Mouse (Mus musculus) hindbrain, embryonic 15.5 days (tissue): ENCODE results near the gene Rnf130. TPM values are rescaled to one million over a fixed set of nuclear protein-coding genes. Genes with fewer than 3 reads are reported as not detected.

ENCODE experiments used
- ATAC-seq: fragments of 200-750 bp; cut with Nextera tagmentation; 2 replicates; pipeline ENCODE4 v1.8.0; 2017; ENCODE audit warnings: low read depth, moderate number of reproducible peaks, moderate TSS enrichment; ENCODE audit not compliant: low FRiP score
- H3K27ac ChIP-seq: fragments of 300-500 bp; sonication (generic); replicated peaks from 2 replicates; pipeline ENCODE4 v1.5.1; 2015; ENCODE audit warnings: mild to moderate bottlenecking, inconsistent platforms
- H3K27me3 ChIP-seq: fragments of 300-500 bp; sonication (generic); 2 replicates; pipeline ENCODE4 v1.6.1; 2015; ENCODE audit warnings: control low read depth, inconsistent platforms
- H3K36me3 ChIP-seq: fragments of 300-500 bp; sonication (generic); 2 replicates; pipeline ENCODE4 v1.6.1; 2015; ENCODE audit warnings: control low read depth, inconsistent platforms
- H3K4me1 ChIP-seq: fragments of 300-500 bp; sonication (generic); replicated peaks from 2 replicates; pipeline ENCODE4 v1.6.1; 2015; ENCODE audit warnings: control low read depth, inconsistent platforms
- H3K4me2 ChIP-seq: fragments of 300-500 bp; sonication (generic); 2 replicates; pipeline ENCODE4 v1.6.1; 2015; ENCODE audit warnings: moderate library complexity, mild to moderate bottlenecking, inconsistent platforms
- H3K4me3 ChIP-seq: fragments of 300-500 bp; sonication (generic); 2 replicates; pipeline ENCODE4 v1.5.1; 2015; ENCODE audit warnings: mild to moderate bottlenecking, inconsistent platforms
- H3K9ac ChIP-seq: fragments of 300-500 bp; sonication (generic); 2 replicates; pipeline ENCODE4 v1.6.1; 2015; ENCODE audit warnings: inconsistent platforms
- H3K9me3 ChIP-seq: fragments of 300-500 bp; sonication (generic); 2 replicates; pipeline ENCODE4 v1.6.1; 2016; ENCODE audit warnings: control low read depth, inconsistent platforms
- WGBS: fragments of 180-500 bp; shearing (Covaris S2); methylation state at CpG from one replicate; pipeline ENCODE4 v1.1.7; 2015; 5-methylcytosine and 5-hydroxymethylcytosine counted together
- polyA plus RNA-seq: library from polyadenylated mRNA; unstranded; fragments of >200 nt; fragmentation: Nextera tagmentation; extraction: Ambion mirVana; gene quantifications from 2 replicates; pipeline ENCODE4 v1.2.1, GENCODE M21; 2015

Gene Rnf130
- polyA plus RNA-seq, 1 experiment from 2014 or later, result 64.6 TPM

DNA sequence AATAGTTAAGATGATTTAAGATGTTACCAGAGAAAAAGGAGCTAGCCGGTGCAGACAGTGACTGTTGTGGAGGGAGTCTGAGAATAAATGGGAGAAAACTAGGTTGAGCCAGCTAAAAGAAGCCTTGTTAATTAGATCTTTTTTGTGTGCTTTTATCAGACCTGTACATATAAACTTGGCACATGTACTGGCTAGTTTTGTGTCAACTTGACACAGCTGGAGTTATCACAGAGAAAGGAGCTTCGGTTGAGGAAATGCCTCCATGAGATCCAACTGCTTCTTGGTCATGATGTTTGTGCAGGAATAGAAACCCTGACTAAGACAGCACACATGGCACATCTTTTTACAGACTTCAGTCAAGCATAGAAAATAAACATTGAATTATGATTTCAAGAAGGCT, 32.6 kb downstream of the Rnf130 start:
- H3K27me3 ChIP-seq, result no peaks in the 10 kb centered on the region
- ATAC-seq, result no peak
- H3K4me3 ChIP-seq, result no peak overlapping the region
- peaks cover 5% of the 10 kb centered on the region; the same call in 1 of the 2 replicates for H3K4me1 ChIP-seq
- H3K9me3 ChIP-seq, result no peaks in the 10 kb centered on the region
- no peak overlapping the region for H3K27ac ChIP-seq
- H3K36me3 ChIP-seq, result peaks cover 19% of the 10 kb centered on the region
- H3K9ac ChIP-seq, result no peak overlapping the region
- H3K4me2 ChIP-seq, result no peak overlapping the region
- WGBS, result 62% methylated on average over 2 of the region's 2 CpGs

DNA sequence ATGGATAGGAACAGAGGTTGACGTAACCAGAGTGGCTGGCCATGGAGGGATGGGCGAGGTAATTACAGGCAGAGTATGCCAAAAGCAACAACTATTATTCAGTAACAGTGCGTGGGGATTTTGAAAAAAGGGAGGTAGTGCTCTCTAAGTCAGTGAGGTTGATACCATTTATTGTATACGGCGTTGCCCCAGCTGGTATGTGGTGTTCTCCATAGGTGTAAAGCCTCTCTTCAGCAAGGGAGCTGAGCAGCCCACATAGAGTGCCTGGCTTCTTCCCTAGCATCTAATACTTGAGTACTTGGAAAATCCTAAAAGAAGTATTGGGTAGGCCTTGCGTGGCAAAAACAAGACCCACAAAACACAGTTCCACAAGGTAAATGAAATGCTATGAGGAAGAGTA, 33.1 kb downstream of the Rnf130 start:
- peaks cover 5% of the 10 kb centered on the region; the same call in 1 of the 2 replicates for H3K4me1 ChIP-seq
- no peak overlapping the region for H3K27ac ChIP-seq
- H3K9me3 ChIP-seq, result no peaks in the 10 kb centered on the region
- peaks cover 15% of the 10 kb centered on the region for H3K36me3 ChIP-seq
- no peak for ATAC-seq
- no peaks in the 10 kb centered on the region for H3K27me3 ChIP-seq
- H3K9ac ChIP-seq, result no peak overlapping the region
- H3K4me2 ChIP-seq, result no peak overlapping the region
- WGBS, result 93% methylated on average over 6 of the region's 6 CpGs
- H3K4me3 ChIP-seq, result no peak overlapping the region

DNA sequence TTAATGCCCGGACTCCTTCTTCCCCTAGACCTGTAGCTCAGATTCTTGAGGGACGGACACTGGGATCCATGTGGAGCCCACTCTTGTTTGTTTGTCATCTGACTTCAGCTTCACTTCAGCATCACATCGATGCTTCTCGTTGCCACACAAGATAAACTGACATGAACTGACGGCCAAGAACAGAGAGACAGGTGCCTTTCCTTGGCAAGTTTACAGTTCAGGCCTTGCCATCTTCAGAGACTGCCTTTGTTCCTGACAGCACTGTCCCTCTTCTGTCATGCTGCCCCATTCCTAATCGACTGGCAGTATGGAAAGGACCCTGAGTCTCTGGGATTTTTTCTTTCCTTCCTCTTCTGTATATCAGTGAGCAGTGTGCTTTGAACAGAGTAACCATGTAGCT, 33.9 kb downstream of the Rnf130 start:
- no peak for ATAC-seq
- H3K36me3 ChIP-seq, result peaks cover 10% of the 10 kb centered on the region
- no peaks in the 10 kb centered on the region for H3K9me3 ChIP-seq
- no peak overlapping the region for H3K27ac ChIP-seq
- no peak overlapping the region for H3K9ac ChIP-seq
- 85% methylated on average over 6 of the region's 6 CpGs for WGBS
- no peak overlapping the region for H3K4me3 ChIP-seq
- peaks cover 5% of the 10 kb centered on the region; the same call in 1 of the 2 replicates for H3K4me1 ChIP-seq
- H3K27me3 ChIP-seq, result no peaks in the 10 kb centered on the region
- H3K4me2 ChIP-seq, result no peak overlapping the region

DNA sequence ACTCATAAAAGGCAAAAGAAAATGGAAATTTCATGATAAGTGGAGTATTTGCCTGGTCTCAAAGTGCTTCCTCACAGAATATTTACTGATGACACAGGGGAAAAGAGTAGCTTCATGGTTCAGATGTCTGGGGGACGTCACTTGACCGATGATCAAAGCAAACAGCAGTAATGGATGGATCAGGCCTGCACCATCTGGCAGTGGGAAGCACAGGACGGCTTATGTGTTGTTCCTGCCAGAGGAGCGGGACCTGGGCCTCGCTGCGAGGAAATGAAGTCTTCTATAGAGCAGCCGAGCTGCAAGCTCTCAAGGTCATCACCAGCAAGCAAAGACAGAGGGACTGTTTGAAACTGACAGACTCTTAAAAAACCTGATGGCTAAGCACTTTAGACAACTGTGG, 37.0 kb downstream of the Rnf130 start:
- no peaks in the 10 kb centered on the region for H3K9me3 ChIP-seq
- H3K27me3 ChIP-seq, result no peaks in the 10 kb centered on the region
- no peak overlapping the region for H3K9ac ChIP-seq
- peaks cover 5% of the 10 kb centered on the region; the same call in 1 of the 2 replicates for H3K4me1 ChIP-seq
- no peak overlapping the region for H3K4me3 ChIP-seq
- no peak overlapping the region for H3K27ac ChIP-seq
- H3K4me2 ChIP-seq, result no peak overlapping the region
- ATAC-seq, result no peak
- 54% methylated on average over 7 of the region's 7 CpGs for WGBS
- 0 out of 2 replicates have a peak, but pooled peaks cover 3% of the 10 kb centered on the region for H3K36me3 ChIP-seq

DNA sequence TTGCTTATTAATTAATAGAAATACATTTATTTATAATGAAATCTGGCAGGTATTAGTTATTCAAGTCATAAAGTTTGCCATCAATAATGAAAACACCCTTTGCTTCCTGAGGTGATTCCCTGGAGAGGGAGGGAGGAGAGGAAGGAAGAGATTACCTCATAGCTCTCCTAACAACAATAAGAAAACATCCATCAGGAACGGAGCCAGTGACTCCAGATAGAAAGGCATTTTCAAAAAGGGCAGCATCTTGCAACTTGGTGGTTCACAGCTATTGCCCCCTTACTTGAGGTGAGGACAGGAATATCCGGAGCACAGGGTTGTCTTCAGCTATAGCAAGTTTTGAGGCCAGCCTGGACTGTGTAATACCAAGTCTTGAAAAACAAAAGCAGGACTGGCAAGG, 40.9 kb downstream of the Rnf130 start:
- no peaks in the 10 kb centered on the region for H3K36me3 ChIP-seq
- 64% methylated on average over 2 of the region's 2 CpGs for WGBS
- no peak overlapping the region for H3K27ac ChIP-seq
- no peak overlapping the region for H3K4me3 ChIP-seq
- no peak for ATAC-seq
- H3K4me1 ChIP-seq, result peaks cover 5% of the 10 kb centered on the region
- H3K9me3 ChIP-seq, result no peaks in the 10 kb centered on the region
- no peaks in the 10 kb centered on the region for H3K27me3 ChIP-seq
- H3K4me2 ChIP-seq, result no peak overlapping the region
- no peak overlapping the region for H3K9ac ChIP-seq

DNA sequence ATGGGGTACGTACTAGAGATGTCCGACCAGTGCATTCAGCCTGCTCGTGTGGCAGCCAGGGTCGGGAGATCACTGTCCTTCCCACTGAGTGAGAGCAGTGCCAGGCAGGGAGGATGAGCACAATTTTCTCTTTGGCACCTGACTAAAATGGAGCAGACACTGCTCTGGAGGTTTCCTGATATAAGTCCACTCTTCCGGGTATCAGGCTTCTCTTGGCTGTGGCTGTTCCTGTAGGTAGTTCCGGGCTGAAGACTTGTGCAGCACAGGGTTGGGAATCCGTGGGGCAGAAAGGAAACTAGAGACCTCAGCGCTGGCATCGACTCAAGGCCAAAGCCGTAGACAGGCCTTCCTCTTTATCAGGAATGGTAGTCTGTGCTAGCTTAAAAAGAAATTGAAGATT, 48.7 kb downstream of the Rnf130 start:
- Histone ChIP-seq H3K27ac (no peak overlapping the region), H3K4me1 (no peaks in the 10 kb centered on the region; the same call in 1 of the 2 replicates), H3K9me3 (no peaks in the 10 kb centered on the region), H3K9ac (no peak overlapping the region), H3K36me3 (0 out of 2 replicates have a peak, but pooled peaks cover 4% of the 10 kb centered on the region), H3K4me3 (no peak overlapping the region), H3K4me2 (no peak overlapping the region), H3K27me3 (no peaks in the 10 kb centered on the region)
- ATAC-seq, result no peak
- 85% methylated on average over 10 of the region's 10 CpGs for WGBS

DNA sequence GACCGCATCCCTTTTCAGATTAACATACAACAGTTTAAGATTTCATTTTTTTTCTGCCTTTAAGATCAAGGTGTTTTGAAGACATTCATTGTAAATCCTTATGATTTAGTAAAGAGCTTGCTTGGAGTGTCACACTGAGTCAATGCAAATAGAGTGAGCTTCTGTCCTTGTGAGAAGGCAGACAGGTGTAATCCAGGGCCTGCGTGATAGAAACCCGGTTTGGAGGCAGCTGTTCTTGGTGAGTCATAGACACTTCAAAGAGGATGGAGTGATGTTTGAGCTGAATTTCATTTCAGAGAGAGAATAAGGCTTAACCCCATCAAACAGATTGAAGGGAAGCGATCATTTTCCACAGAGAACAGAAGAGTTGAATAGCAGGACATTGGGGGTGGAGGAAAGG, 51.6 kb downstream of the Rnf130 start:
- Histone ChIP-seq H3K36me3 (0 out of 2 replicates have a peak, but pooled peaks cover 1% of the 10 kb centered on the region), H3K4me1 (no peaks in the 10 kb centered on the region), H3K4me3 (no peak overlapping the region), H3K9ac (no peak overlapping the region), H3K27me3 (no peaks in the 10 kb centered on the region), H3K27ac (no peak overlapping the region), H3K4me2 (no peak overlapping the region), H3K9me3 (no peaks in the 10 kb centered on the region)
- no peak for ATAC-seq
- WGBS, result 88% methylated on average over 4 of the region's 4 CpGs

DNA sequence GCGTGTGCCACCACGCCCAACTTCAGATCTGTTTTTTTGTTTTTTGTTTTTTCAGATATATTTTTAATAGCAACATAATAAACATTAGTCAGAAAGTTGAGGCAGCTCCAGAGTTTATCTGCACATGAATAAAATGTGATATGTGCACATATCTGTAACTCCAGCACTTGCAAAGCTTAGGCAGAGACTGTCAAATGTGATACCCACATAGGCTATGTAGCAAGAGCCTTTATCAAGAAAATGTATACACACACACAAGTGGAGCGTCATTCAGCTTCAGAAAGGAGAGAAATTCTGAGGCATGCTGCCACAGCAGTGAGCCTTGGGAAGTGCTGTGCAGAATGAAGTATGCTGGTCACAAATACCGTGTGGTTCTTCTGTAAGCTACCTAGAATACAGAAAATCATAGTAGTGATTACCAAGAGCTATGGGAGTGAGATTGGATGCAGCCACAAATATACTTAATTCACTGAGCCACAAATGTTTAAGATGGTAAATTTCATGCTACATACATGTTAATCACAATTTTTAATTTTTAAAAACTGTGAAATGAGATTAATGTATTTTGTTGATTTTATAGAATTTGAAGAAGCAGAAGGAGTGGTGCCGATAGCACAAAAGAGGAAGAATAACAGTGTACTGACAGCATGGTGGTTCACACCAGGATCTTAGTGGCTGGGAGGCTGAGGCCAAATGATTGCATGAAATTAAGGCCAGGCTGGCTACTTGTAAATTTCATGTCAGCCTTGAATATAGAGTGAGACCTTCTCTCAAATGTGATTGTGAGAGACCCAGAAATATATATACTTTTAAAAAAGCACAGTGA, 56.4 kb downstream of the Rnf130 start:
- Histone ChIP-seq H3K36me3 (peaks cover 9% of the 10 kb centered on the region), H3K4me1 (no peaks in the 10 kb centered on the region), H3K27me3 (no peaks in the 10 kb centered on the region), H3K9ac (no peak overlapping the region), H3K9me3 (no peaks in the 10 kb centered on the region), H3K4me2 (no peak overlapping the region), H3K27ac (no peak overlapping the region), H3K4me3 (no peak overlapping the region)
- ATAC-seq, result no peak
- 90% methylated on average over 5 of the region's 5 CpGs for WGBS

DNA sequence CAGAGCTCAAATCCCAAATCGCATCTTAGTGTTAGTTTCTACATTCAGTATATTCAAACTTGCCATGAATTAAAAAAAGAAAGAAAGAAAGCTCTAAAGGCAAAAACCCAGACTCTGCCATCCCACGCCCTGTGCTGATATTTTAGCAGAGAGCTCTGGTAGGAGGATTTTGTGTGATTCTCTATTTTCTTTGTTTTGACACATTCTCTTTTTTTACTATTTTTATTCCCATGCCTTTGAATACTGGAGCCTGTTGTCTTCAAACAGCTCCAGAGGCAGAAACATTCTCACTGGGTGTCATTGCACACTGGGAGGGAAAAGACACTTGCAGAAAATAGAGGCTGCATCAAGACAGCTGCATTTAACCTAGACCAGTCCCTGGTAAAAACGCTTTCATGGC, 61.1 kb downstream of the Rnf130 start:
- Histone ChIP-seq H3K36me3 (peaks cover 31% of the 10 kb centered on the region), H3K9ac (no peak overlapping the region), H3K27ac (no peak overlapping the region), H3K4me3 (no peak overlapping the region), H3K4me1 (peaks cover 9% of the 10 kb centered on the region), H3K27me3 (no peaks in the 10 kb centered on the region), H3K4me2 (no peak overlapping the region), H3K9me3 (no peaks in the 10 kb centered on the region)
- WGBS, result 96% methylated on average over 3 of the region's 3 CpGs
- no peak for ATAC-seq

DNA sequence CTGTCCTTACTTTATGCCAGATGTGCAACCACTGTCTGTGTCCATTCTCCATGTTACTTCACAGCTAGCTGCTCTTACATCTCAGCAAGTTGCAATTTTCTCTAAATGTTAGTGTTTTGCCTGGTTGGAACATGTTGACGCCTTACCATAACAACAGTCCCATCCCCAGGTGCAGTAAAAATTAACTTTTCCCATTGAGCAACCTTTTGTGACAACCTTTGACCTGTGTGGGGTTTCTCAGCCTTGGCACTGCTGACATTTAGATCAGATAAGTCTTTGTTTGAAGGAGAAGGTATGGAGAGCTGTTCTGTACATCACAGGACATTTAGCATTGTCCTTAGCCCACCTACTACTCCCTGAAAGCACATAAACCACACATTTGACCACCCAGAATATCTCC, 64.7 kb downstream of the Rnf130 start:
- no peaks in the 10 kb centered on the region for H3K27me3 ChIP-seq
- H3K36me3 ChIP-seq, result peaks cover 48% of the 10 kb centered on the region
- ATAC-seq, result no peak
- H3K9me3 ChIP-seq, result no peaks in the 10 kb centered on the region
- H3K4me2 ChIP-seq, result no peak overlapping the region
- H3K27ac ChIP-seq, result no peak overlapping the region
- H3K9ac ChIP-seq, result no peak overlapping the region
- no peak overlapping the region for H3K4me3 ChIP-seq
- H3K4me1 ChIP-seq, result peaks cover 20% of the 10 kb centered on the region
- 89% methylated on average over 1 of the region's 1 CpGs for WGBS

DNA sequence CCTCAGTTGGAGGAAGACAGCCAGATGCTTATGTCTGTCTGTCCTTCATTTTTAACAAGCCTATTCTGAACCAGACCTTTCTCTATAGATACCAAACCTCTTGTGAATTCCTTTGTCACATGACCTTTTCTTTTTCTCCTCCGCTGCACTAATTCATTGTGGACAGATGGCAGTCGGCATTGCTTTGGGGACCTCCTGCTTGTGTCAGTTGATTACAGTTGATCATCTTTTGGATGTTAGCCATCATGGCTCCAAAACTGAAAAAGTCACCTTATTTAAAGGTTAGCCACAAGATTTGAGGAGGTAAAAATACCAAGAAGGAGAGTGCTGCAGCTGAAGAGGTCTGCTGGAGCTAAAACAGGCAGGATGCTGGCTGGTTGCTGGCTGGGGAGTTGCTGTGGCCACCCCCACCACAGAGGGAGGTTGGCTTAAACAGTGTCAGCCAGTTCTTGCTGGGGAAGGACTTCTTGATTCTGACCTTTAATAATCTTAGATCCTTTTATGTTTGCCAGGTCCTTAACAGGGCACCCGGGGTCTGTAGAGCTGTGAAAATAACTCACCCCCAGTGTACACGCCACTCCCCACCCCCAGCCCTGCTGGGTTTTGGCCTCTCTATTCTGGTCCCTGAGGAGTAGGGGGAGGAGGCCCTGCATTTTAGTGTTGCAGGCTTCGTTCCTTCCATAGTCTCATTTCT, 66.0 kb downstream of the Rnf130 start:
- WGBS, result 36% methylated on average over 5 of the region's 5 CpGs
- peaks cover 20% of the 10 kb centered on the region for H3K4me1 ChIP-seq
- H3K36me3 ChIP-seq, result peaks cover 55% of the 10 kb centered on the region
- no peak overlapping the region for H3K4me2 ChIP-seq
- H3K9me3 ChIP-seq, result no peaks in the 10 kb centered on the region
- peak overlapping the region; percentile 54 for H3K27ac ChIP-seq
- no peak overlapping the region for H3K9ac ChIP-seq
- 0 out of 2 replicates have a peak, but pooled peaks have one; percentile 42 for ATAC-seq
- no peak overlapping the region for H3K4me3 ChIP-seq
- H3K27me3 ChIP-seq, result no peaks in the 10 kb centered on the region

DNA sequence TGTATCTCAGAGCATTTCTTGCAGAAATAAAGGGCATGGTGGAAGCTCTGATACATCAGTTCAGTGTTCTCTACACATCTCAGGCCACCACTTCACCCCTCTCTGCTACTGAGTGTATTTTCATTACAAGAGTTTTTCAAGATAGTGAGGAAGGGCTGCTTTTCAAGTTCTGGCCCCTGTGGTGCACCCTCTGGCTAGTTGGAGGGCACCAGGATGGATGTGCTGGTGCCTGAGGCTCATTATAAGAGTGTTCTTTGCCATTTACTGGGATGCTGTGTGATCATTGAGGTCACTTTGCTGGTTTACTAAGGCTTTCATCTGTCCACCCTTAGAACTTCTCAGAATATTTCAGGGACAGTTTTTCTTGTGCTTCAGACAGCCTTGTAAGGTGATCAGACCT, 66.5 kb downstream of the Rnf130 start:
- H3K9me3 ChIP-seq, result no peaks in the 10 kb centered on the region
- peaks cover 20% of the 10 kb centered on the region for H3K4me1 ChIP-seq
- no peak overlapping the region for H3K9ac ChIP-seq
- no peaks in the 10 kb centered on the region for H3K27me3 ChIP-seq
- H3K27ac ChIP-seq, result peak overlapping the region; percentile 54
- H3K4me2 ChIP-seq, result no peak overlapping the region
- no peak overlapping the region for H3K4me3 ChIP-seq
- no peak for ATAC-seq
- H3K36me3 ChIP-seq, result peaks cover 53% of the 10 kb centered on the region
